Mouse (Mus musculus): ENCODE measurements around the gene Dnase1l3.
A peak's percentile ranks its signal among the peaks of the same experiment; 100 is the strongest.
"Not testable (repeated sequence)": the region's sequence is repeated elsewhere in the genome, so short reads cannot be mapped to it uniquely, and the experiment has no call there.

Gene Dnase1l3

DNA sequence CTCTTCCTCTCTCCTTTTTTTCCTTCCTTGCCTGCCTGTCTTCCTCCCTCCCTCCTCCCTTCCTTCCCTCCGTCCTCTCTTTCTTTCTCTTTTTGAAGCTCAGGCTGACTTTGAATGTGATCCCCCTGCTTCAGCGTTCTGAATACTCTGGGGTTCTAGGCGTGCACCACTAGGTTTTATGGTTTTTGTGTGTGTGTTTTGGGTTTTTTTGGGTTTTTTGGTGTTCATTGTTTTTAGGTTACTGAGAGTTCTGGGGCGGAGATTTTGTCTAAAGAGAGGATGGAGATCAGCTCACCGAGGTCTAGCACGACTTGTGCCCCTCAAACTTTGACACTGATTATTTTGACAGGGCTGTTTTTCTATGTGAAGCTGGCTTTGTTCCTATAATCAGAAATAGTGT is 17.6 kb upstream of the Dnase1l3 start:
- DNase-seq (ENCODE audit: low spot score in 2 of 2) = no peak

DNA sequence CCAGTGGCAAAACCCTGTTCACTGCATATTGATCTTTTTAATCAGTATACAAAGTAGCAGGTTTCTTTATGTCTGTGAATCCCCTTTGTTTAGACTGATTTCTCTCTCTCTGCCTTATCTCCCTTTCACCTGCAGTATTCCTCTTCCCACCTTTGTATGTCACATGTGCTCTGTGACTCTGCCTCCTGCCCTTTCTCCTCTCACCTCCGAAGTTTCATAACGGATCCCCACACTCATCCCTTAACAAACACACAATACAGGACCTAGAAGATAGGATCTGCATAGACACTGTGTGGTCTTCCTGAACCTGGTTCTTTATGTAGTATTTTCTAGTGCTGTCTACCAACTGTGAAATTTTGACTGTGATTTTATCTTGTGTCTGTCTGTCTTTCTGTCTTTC is 16.9 kb upstream of the Dnase1l3 start:
- no peak for DNase-seq (ENCODE audit: low spot score in 2 of 2)

DNA sequence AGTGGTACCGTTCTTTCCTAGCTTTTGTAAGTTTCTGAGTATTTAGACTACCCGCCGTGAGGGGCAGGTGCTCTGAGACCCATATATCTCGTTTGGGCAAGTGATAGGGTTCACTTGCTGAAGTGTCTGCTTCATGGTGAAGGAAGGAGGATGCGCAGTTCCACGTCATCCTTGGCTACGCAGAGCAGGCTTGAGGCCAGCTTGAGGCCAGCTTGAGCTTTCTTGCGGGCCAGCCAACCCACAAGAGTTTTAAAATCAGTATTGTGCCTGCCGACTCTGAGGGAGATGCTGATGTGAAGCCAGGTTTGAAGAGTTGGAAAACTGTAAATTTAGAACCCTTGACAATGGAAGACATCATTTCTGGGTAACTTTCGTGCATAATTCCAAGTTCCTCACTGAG is 13.6 kb upstream of the Dnase1l3 start:
- DNase-seq (ENCODE audit: low spot score in 2 of 2) = no peak

DNA sequence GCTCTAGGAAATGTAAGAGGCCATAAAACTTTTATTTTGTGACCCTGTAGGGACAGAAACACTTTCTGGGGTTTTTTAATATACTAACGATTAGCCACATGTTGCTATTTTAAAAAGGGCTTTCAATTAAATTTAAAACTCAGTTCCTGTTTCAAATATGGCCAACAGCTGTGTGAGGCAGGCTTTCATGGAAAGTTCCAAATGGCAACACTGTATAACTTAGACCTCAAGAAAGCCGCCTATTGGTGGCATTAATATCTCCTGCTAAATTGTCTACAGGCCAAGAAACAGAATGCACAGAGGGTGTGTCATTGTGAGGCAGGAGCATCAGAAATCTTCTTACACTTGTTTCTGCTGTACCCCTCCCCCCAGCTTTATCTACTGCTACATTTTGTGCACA is 13.1 kb upstream of the Dnase1l3 start:
- DNase-seq (ENCODE audit: low spot score in 2 of 2) = no peak

DNA sequence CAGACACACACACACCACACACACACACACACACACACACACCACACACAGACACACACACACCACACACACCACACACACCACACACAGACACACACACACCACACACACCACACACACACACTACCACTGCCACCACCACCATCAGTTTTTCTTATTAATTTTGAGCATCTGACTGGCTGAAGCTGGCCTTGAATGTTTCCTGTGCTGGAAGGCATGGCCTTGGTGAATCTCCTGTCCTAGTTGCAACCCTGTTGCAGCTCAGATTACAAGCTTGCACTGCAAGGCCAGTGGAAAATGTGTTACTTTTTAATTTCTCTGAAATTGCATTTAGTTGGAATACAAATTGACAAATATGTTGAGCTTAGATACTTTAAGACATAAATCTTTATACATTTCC is 12.7 kb upstream of the Dnase1l3 start:
- no peak for DNase-seq (ENCODE audit: low spot score in 2 of 2)

DNA sequence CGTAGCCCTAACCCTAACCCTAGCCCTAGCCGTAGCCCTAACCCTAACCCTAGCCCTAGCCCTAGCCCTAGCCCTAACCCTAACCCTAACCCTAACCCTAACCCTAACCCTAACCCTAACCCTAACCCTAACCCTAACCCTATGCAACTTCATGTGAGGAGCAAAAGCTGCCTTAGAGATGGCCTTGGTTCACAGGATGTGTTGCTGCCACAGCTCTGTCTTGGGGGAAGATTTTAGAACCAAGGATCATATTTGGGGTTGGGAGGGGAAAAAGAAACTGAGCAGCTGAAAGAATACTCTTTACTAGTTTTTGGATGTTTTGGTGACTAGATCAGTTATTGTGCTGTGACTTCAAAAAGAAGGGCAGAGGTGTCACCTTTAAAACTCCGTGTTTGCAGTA is 11.7 kb upstream of the Dnase1l3 start:
- not testable (repeated sequence) for DNase-seq (ENCODE audit: low spot score in 2 of 2)

DNA sequence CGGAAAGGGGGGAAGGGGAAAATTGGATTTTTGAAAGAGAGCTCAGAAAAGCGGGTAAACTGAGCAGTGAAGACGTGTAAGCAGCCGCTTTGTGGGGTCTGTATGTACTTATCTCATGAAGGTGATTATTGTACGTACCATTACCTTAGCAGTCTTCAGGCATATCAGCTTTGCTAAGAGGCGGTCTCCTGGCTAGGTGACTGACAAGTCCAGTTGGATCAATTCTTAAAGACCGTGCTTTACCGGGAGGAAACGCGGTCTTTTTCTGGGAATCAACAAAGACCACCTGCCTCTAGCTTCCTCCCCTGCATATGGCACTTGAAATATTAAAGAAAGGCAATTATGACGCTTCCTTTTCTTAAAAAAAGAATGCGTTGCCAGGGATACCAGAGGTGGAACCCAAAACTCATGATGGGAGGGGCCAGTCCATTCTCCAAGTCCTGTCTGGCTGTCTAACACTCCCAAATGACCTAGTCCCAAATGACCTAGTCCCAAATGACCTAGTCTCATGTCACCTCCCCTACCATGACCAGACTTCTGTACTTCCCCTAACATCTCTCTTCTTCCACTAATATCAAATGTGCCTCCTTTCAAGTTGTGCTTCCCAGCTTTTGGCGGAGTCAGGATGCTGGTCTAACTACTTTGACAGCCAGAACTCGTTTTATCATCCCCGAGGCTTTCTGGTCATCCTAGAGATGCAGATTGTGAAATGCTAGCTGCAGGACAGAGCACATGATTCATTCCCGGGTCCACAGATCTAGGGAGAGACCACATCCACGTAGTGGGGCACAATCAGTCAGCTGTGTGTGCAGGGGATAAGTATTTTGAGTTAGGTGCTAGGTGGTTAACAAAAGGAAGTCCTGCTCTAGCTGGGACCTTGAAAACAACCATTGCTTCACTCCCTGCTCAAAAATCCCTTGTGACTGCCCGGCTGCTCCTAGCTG is 9.6 kb upstream of the Dnase1l3 start:
- DNase-seq (ENCODE audit: low spot score in 2 of 2) = no peak

DNA sequence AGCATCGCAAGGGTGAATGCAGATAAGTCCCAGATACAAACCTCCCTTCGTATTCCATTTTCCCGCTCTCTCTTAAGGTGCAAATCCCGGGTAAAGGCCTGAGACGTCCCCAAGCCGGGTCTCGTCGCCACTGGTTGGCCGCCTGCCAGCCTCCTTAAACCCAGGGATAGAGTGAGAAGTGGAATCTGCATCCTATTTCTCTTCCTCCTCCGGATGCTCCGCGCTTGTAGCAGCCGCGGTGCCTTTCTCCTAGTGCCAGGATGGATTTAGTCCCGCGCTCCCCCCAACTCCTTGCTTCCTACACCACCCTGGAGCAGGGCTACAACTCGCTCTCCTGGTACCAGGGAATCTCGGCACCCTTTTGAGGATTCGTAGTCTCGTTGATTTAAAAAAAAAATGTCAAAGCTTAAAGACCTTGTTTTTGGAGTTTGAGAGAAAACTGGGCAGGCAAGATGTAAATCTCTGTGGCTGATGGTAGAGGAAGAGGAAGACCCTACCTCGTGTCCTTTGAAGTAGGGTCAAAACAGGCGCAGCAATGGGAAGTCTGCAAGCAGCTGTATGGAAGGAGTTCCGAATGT is 8.8 kb upstream of the Dnase1l3 start:
- DNase-seq (ENCODE audit: low spot score in 2 of 2) = peak in 1 of 2 experiments; percentile 64

DNA sequence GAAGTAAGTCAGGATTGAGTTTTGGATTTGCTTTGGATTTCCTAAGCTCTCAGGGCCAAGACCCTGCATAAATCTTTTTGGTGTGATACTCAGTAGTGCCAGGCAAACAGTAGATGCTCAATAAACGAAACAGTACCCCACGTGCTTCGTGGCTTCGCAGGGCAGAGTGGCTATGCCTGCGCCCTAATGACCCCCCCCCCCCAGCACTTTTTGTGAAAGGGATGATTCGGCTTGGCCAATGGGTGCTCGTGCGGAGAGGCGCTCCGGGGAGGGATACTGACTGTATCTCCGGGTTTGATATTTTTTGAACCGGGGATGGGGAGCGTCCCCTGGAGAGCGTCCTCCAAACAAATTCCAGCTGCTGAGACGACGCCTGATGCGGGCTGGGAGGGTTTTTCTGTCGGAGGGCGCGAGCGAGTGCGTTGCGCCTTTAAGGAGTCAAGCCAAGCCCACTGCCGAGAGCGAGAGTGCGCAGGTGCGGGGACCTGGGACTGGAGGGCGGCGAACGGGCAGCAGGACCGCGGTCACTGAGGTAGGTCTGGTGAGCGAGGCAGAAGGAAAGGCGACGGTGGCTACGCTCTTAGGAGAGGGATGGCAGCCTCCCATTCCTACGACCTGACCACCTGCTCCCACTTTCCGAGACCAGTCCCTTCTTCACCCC is 8.2 kb upstream of the Dnase1l3 start, which contains the start of gene Abhd6:
Abhd6 (plus strand) TSS at position 471 of the 661 bp plus-strand sequence.
- DNase-seq (ENCODE audit: low spot score in 2 of 2) = peak; percentile 79 to 87

DNA sequence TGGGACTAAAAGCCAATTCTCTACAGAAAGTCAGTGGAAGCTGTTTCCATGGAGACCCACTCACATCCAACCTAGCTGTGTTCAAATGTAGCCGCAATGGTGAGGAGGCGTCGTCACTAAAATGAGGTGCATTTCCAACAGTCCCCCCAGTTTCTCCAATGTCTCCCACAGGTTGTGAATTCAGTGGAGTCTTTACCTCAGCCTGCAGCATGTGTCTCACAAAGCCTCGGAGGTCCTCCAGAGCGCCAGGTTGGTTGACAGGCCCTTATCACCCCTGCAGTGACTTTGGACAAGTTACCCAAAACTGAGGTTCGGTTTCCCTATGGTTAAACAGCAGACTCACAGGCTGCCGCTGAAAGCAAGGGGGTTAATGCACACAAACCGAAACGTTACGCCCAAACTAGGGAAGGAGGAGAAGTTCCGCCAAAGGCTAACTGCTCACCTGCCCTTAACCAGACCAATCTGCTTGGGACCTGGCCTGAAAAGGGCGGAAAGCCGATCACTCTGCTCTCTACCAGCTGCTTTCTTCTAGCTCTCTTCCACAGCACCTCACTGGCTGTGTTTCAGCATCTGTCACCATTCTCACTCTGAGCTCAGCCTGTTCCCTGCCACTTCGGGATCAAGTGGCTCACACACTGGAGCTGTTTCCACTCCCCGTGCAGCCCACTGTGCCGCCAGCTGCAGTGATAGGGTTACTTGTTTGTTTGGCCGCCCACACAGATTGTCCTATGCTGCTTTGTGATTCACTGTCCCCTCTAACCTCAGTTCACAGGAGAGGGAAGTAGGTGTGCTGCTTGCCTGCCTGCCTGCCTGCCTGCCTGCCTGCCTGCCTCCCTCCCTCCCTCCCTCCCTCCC is 6.7 kb upstream of the Dnase1l3 start:
- DNase-seq (ENCODE audit: low spot score in 2 of 2) = no peak

DNA sequence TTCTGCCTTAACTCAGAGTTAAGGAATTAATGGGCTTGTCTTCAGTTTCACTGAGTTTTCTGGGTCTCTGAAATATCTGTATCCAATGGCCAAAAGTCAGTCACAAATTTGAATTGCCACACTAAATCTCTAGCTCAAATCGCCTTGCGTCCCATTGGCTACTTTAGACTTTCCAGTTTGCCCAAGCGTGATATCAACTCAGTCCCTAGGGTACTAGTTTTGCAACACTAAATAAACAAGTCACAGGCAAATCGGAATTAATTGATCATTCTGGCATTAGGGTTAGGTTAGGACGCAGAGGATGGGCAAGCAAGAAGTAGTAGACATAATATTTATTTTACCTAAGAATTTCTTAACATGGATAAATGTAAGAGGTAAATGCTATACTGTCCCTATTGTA is 5.9 kb upstream of the Dnase1l3 start:
- no peak for DNase-seq (ENCODE audit: low spot score in 2 of 2)

DNA sequence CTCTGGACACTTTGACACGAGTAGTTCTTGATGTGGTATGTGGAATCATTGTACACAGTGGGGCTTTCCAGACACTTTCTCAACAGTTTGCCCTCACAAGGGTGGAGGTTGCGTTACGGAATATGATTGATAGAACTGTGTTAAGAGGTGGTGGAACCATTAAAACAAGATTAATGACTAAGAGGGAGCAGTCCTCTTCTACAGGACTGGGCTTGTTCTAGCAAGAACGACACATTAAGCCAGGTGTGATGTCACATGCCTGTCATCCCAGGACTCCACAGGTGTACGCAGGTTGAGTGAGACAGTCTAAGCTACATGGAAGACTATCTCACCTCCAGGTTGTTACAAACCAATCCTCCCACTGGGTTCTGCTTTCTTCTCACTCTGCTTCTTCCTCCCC is 5.1 kb upstream of the Dnase1l3 start:
- no peak for DNase-seq (ENCODE audit: low spot score in 2 of 2)

DNA sequence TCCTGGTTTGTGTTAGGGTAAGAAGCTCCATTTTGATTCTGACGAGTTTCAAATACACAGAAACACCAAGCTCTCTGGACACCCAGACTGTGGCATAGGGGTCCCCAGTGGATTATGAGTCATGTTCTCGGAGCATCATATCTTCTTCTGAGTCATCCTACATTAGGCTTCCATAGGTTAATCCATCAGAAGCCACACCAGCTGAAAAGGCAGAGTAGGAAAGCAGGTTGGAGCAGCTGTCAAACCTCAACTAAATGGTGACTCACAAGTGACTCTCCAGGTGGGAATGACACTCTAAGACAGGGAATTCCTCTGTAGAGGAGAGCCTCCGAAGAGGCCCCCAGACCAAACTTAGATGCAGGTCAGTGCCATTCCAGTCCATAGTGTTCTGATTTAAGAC is 4.7 kb upstream of the Dnase1l3 start:
- DNase-seq (ENCODE audit: low spot score in 2 of 2) = no peak

DNA sequence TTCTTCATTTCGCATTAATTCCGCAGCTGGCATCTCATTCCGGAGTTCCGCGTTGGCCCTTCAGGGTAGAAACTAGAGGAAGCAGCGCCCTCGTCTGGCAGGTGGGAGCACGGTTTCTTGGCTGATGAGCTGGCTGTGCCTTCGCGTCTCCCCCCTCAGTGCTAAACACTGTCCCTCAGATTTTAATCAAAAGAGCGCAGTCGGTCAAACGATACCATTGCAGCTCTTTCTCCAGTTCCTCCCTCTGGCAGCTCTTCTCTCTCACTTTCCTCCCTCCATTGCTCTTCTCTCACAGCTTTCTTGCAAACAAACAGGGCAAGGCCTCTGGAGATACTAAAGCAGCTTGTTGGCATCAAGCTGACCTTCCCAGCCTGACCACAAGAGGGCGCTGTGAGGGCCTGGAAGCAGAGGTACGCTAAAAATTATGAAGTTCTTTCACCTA is 2.9 kb upstream of the Dnase1l3 start:
- peak; percentile 78 to 90 for DNase-seq (ENCODE audit: low spot score in 2 of 2)

DNA sequence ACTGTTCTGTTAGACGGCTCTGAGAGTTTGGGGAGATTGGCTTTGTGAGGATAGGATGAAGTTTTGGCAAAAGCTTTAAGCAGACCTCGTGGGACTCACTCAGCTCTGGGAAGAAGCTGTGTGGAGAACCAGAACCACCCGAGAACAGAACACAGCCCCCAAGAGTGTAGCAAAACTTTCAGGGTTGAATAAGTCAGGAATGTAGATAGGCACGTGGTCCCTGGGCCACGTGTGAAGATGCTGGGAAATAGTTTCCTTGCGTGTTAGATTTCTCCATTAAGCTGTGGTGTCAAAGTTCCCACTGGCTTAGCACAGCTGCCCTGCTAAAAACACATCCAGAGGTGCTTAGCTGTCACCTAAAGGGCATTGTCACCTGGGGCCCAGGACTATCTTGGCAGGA is 2.2 kb downstream of the Dnase1l3 start:
- no peak for DNase-seq (ENCODE audit: low spot score in 2 of 2)

DNA sequence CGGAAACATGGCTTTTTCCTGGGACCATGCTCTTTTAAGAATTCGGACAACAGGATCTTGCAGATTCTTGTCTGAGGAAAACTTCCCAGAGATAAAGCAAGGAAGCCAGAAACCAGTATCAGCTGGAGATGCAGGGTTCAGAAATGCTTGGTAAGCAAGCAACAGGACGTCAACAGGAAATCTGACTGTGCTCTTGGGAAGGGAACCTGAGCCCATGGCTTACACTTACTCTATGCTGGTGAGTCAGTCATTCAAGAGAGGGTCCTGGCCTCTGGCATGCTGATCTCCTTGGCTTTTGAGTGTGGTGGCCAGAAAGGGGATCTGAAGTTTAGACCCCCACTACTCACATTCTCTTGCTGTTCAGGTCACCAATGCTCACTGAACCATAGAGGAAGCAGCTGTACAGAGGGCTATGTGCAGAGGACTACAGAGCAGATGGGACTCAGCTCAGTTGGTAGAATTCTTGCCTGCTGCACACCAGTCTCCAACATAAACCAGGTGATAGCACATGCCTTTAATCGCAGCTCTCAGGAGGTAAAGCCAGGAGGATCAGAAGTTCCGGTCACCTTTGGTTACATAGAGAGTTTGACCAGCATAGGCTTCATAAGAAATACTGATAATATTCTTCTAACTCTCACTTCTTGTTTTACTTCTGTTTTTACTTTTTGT is 3.1 kb downstream of the Dnase1l3 start:
- no peak for DNase-seq (ENCODE audit: low spot score in 2 of 2)

DNA sequence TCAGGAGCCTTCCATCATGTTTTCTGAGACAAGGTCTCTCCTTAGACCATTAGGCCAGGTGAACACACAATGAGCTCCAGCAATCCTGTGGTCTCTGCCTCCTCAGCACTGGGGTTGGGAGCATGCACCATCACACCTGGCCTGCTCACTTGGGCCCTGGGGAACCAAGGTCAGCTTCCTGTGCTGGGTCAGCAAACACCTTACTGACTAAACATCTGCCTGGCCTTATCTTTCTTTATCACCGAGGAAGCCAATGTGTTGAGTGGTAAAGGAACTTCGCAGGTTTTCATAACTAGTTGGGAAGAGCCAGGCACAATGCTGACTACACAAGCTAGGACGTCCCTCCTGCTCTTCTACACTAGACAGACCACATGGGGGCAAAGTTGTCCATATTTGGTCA is 4.4 kb downstream of the Dnase1l3 start:
- DNase-seq (ENCODE audit: low spot score in 2 of 2) = no peak

DNA sequence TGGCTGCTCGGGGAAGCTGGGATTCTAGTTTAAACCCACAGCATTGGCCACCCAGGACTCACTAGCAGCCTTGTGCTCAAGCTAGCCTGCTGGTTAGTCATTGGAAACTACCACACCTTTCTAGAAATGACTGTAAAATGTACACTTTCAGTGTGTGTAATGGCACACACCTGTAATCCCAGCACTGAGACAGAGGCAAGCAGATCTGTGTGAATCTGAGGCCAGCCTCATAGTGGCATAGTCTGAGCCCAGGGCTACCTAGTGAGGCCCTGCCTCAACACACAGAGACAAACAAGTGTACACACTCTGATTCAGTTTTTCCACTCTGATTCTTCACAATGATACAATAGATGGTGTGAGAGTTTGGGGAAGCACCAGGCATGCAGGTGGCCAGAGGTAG is 5.0 kb downstream of the Dnase1l3 start:
- no peak for DNase-seq (ENCODE audit: low spot score in 2 of 2)

DNA sequence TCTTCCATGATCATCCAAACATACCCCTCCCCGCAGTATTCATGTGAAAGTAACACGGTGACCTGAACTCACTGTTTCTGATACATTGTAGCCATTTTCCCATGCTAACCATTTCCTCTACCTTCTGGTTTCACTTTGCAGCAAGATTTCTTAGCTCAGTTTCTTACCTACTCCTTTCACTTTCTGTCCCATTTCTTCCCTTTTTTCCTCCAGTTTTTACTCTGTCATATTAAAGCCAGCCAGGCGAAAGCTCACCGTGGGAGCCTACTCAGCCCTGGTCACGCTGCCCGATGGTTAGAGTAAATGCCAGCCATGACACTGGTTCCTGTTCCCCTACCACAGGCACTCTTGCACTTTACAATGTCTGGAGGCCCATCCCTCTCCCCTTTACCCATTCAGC is 7.5 kb downstream of the Dnase1l3 start:
- no peak for DNase-seq (ENCODE audit: low spot score in 2 of 2)

DNA sequence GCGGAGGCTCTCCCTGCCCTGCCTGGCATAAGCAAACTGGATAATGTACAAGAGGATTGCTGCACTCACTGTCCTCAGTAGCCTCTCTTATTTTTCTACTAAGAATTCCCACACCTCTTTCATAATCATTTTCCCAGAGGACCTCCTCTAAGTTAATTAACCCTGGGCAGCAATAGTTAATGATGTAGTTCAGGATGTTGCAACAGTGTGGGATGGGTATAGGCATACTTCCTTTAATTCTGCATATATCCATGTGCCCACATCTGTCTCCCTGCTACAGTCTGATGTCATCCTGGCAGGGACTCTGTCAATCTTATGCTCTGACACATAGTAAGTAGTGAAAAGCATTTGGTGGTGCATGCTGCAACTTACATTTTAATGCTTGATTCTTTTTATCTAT is 13.1 kb downstream of the Dnase1l3 start:
- DNase-seq (ENCODE audit: low spot score in 2 of 2) = no peak

DNA sequence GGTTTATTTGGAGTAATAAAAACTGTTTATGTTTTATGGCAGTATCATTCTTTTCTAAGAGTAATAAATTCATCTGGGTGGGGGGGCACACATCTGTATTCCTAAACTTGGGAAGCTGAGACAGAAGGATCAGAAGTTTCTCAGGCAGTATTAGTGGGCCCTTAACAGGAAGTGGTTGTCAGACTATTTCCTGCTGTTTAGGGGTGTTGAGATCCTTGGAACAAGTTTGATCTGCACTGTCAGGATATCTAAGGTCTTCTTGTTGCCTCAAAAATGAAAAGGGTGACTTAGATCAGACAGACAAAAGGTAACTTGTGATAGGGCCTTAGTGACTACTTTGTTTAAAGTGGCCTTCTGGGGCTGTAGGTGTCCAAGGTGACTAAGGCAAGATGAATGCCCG is 16.2 kb downstream of the Dnase1l3 start:
- DNase-seq (ENCODE audit: low spot score in 2 of 2) = no peak
